Mouse (Mus musculus) adrenal gland (tissue): Measurements from ENCODE around the gene Barx2.
"Not testable (repeated sequence)": the region's sequence is repeated elsewhere in the genome, so short reads cannot be mapped to it uniquely, and the experiment has no call there.

ENCODE experiments used
- intact Hi-C: fragments of 180-260 bp; cut with DNase I; formaldehyde crosslinking; loops from one replicate; pipeline ENCODE4 v1.15.1; 2025
- long read RNA-seq, 2 experiments: library from polyadenylated mRNA; unstranded; transcript quantifications; one replicate each; pipeline ENCODE4 v2.0.0; 2020; ENCODE audit warnings: borderline replicate concordance in 1 of 2; ENCODE audit not compliant: insufficient replicate concordance in 1 of 2

The Barx2 gene
- long read RNA-seq, experiment 1 = 0 reads
- long read RNA-seq, experiment 2 = 0 reads

DNA sequence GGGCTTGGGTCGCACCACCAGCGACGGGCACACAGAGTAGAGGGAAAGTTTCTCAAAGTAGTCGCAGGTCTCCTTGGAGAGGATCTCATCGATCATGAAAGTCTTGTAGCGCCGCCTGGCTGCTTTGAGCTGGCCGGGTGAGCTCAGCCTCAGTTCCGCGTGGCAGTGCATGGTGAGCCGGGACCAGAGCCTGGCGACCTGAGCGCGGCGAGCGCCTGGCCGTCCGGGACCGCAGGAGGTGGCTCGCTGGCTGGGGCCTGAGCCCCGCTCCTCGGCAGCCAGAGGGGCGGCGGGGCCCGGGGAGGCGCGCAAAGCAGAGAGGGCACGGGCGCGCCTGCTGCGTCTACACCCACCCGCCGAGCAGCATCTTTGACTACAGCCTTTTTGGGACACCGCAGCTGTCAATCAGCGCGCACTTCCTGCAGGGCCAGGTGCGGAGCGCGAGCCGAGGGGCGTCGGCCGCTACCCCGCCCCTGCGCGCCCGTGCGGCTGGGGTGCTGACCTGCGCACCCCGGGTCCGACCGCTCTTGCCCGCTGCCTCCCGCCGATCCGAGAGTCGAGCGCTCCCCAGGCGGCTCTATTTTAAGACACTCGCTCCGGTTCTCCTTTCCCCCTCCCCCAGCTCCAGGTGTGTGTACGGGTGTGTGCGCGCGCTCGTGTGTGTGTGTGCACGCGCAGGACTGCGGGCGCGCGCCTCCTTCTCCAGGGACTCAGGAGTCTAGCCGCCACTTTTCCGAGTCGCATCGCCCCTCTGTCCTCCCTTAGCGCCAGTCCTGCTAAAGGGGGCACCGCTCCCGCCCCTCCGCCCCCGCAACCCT, at the start of gene Barx2:
Gene Barx2 (minus strand): TSS at position 542 of the 818 bp plus-strand sequence.
- intact Hi-C loops = loop anchor here (5.0 kb wide), 1 partner anchor 336 kb away; no protein-coding TSS in a partner anchor

DNA sequence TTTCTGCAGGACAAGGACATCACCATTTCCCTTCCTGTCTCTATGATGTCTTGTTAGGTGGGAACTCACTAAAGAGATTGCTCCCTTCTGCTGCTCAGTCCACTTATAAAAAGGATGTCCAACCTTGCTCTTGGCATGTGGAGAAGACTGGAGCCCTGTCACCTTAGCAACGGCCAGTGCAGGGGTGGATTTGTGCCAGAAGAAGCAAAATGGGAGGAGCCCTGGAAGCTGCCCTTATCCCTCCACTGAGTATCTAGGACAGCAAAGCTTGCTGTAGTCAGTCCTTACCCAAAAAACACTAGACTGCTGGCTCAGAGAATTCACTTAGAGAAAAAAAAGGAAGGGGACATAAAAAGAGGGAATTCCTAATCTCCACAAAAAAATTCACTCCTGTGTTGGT, 49.0 kb upstream of the Barx2 start:
- intact Hi-C loops = loop anchor here (10.0 kb wide), 1 partner anchor 373 kb away; no protein-coding TSS in a partner anchor

DNA sequence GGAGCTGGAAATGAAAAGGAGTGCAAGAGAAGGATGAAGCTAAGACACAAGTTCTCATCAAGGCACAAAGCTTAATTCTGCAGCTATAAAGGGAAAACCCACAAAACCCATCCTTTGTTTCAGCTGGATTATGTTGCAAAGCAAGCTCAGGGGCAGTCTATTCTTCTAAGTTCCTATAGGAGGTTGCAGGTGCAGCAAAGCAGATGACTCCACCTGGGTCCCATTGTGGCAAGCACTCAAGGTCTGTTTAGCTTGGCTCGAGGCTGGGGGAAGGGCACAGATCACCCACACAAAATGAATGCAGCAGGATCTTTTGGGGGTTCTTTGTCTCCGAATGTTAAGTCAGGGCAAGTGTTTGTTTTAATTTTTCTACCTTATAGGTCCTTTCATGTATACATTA, 47.2 kb upstream of the Barx2 start:
- intact Hi-C loops = loop anchor here (10.0 kb wide), 1 partner anchor 374 kb away; no protein-coding TSS in a partner anchor

DNA sequence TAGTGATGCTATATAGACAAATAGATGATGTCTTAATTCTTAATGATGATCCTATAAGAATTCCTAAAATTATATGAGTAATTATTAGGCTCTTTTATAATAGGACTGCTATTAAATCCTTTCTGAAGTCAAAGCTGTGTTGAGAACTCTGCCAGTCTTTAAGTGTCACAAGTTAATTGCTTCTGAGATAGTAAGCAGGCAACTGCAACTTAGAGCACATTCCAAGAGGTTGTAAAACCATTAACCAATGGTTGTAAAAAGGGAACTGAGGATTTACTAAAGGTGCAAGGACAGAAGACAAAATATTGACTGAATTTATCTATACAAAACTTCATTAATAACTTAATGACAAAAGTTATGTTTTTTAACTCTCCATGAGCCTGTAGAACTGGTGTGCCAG, 44.9 kb upstream of the Barx2 start:
- intact Hi-C loops = no loop called here

DNA sequence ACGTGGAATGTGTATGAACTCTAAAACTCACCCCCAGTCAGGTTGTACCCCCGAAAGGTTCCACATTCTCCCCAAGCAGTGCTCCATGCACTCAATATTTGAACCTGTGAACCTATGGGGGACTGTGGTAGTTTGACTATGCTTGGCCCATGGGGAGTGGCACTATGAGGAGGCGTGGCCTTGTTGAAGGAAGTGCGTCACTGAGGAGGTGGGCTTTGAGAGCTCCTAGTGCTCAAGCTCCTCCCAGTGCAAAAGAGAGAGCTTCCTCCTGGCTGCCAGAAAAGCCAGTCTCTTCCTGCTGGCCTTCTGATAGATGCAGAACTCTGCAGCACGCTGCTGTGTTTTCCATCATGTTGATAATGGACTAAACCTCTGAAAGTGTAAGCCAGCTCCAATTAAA, 37.2 kb upstream of the Barx2 start:
- intact Hi-C loops = no loop called here

DNA sequence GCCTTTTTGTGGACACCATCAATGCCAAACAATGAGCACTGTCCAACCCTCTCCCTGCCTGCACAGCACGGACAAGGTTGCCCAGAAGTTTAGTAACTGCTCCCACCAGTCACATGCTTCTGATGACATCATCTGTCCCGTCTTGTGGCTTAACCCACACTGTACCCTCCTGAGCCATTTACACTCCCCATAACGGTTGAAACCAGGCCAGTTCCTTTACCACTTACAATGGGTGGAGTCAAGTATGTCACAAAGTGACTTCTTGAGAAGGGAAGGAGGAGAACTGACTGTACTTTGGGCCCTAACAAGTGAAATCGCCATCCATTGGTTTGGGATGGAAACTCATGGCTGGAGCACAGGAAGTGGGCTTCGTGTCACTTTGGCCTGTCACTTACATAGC, 35.8 kb upstream of the Barx2 start:
- intact Hi-C loops = loop anchor here (10.0 kb wide), 1 partner anchor 396 kb away; the partner anchor contains the start of gene Kcnj5

DNA sequence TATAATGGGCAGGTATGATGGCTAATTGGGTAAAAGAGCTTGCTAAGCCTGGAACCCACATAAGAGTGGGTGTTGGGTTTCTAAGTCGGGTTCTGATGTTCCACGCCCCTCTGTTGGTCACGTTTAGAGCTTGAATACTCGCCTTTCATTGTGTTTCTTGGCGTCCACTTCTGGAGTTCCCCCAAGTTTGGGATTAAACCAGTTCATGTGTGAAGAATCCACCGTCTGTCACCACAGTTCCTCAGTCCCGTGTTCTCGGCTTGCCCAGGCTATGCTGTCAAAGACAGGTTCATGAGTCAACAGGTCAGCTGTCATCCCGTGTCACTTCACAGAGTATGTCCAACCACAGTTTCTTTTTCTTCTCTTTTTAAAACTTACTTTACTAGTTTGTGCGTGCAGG, 33.8 kb upstream of the Barx2 start:
- intact Hi-C loops = loop anchor here (10.0 kb wide), 1 partner anchor 398 kb away; the partner anchor contains the start of gene Kcnj5

DNA sequence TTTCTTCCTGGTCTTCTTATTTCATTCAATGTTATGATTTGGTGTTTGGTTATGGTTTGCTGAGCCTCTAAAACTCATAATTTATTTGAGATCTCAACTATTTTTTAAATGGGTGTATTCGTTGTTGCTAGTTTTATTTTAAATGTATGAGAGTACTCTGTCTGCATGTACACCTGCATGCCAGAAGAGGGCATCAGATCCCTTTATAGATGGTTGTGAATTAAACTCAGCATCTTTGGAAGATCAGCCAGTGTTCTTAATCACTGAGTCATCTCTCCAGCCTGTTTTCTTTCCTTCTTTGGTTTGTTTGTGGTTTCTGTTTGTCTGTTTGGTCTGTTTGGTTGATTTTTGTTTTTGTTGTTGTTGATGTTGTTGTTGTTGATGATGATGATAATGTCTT, 29.1 kb upstream of the Barx2 start:
- intact Hi-C loops = loop anchor here (2.0 to 10.0 kb wide), 2 partner anchors 216 to 402 kb away; partner anchors contain the start of gene Kcnj5

DNA sequence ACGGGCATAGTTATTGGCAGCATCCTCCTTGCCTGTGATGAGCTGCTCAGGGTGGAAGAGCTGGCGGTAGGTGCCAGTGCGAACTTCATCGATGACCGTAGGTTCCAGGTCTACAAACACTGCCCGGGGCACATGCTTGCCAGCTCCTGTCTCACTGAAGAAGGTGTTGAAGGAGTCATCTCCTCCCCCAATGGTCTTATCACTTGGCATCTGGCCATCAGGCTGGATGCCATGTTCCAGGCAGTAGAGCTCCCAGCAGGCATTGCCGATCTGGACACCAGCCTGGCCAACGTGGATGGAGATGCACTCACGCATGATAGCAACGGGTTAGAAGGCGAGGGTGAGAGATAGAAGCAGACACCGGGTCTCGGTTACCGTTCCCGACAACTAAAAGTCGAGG, 23.2 kb upstream of the Barx2 start:
- intact Hi-C loops = not testable (repeated sequence)

DNA sequence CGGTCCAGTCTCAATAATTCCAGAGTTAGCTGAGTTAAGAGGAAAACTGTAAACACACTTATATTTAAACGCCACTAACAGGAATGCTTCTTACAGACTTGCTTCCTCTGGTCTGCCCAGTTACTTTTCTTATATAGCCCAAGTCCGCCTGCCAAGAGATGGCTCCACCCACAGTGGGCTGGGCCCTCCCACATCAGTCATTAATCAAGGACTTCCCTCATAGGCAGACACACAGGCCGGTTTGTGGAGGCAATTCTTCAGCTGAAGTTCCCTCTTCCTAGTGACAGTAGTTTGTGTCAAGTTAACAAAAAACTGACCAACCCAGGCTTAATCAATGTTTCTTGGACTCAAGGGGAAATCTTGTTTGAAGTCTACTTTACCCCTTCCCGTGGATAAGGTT, 18.4 kb upstream of the Barx2 start:
- intact Hi-C loops = no loop called here

DNA sequence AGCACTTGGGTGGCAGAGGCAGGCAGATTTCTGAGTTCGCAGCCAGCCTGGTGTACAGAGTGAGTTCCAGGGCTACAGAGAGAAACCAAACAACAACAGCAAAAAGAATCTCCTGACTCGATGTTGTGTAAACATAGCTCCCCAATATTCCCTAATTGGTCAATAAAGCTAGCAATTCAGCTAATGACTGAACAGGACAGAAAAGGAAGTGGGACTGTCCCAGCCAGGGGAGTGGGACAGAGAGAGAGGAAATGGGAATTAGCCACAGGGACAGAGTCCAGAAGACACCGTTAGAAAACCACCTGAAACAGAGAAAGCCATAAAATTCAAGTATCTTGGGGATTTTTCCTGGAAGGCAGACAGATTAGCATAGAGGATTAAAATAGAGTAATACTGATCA, 18.0 kb upstream of the Barx2 start:
- intact Hi-C loops = no loop called here

DNA sequence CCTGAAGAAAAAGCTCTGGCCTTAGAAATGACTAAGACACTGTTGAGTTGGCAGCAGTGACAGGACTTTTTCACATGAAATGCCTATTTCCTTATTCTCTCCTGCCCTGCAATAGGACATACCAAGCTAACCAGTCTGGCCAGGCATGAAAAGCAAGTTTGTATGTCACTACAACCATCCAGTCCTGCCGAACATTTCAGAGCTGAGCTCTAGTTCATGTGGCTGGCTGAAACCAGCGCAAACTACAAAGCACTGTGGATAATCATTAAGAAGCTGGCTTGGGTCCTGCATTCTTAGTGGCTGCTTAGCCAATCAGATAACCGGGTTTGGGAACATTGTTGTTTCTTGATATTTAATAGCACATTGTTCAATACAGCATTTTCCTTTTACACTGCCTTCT, 13.5 kb upstream of the Barx2 start:
- intact Hi-C loops = loop anchor here (5.0 kb wide), 1 partner anchor 349 kb away; no protein-coding TSS in a partner anchor

DNA sequence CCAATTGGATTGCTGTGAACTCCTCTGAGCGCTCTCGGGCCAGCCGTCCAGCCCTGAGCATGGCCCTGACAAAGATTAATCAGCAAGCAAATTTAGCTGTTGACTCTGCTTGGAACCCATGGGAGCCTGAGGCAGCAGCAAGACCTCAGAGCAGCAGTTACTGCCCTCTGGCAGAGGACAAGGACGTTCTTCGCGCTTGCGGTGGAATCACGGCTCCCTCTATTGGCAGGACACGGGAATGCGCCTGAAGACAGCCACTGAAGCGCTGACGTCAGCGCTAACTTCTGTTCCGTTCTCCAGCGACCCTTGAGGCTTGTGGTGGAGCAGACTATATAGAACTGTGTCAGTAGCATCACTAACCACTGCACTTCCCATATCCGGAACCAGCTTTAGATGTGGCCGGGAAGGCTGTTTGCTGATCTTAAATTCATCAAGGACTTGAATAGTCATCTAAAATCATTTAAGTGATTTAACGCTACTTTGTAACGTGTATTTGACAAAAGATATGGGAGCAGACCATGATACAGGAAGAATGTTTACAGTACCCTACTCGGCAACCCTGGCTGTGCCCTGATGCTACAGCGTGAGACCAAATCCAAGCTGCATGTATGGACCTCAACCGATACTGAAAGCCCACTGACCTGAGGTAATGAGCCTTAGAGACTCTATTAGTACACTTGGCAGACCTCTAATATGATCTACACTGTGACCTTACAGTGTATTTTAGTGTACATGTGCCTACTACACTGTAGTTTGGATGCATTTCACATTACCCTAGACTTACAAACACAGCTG, 12.8 kb upstream of the Barx2 start:
- intact Hi-C loops = loop anchor here (1.0 to 5.0 kb wide), 2 partner anchors 349 to 366 kb away; no protein-coding TSS in a partner anchor

DNA sequence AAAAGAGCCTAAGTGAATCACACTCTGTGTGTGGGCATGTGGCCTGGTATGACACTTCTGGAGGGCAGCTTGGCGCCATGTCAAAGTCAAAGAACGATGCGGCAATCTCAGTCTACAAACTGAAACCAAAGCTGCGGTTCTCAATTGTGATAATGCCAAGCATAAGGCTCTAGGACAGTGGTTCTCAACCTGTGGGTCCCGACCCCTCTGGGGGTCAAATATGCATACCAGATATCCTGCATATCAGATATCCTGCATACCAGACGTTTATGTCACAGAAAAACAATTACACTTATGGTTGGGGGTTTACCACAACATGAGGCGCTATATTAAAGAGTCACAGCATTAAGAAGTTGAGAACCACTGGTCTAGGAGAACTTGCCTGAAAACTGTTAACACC, 10.3 kb upstream of the Barx2 start:
- intact Hi-C loops = no loop called here

DNA sequence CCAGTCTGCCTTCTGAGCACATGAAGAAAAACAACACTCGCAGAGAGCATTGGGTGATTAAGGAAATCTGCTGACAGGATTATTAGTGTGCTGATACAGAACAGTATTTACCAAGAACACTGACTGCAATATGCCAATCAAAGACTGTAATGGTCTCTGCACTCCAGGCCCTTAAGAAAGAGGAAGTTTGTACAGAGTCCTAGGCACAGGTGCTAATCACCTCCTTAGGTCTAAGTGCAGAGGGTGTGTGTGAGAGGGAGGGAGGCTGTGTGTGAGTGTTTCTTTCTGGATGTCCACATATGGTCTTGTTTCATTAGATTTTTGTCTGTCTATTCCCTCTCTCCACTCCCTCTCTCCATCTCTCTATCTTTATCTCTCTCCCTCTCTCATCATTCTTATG, 6.5 kb upstream of the Barx2 start:
- intact Hi-C loops = no loop called here

DNA sequence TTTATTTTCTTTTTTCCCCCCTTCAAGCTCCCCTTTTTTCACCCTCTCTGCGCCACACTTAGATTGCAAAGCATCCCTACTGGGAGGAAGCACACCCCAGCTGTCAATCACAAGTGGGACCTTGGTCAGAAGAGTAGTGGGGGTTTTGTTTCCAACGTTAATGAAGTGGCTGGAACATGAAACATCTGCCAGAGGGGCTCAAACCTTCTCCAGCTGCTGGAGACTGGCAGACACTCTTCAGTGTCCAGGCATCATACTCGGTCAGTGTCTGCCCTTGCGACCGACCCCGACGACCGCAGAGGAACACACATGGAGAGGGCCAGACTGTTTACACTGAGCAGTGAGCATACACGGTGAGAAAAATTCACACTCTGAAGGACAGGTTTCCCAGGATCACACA, 3.2 kb upstream of the Barx2 start:
- intact Hi-C loops = no loop called here

DNA sequence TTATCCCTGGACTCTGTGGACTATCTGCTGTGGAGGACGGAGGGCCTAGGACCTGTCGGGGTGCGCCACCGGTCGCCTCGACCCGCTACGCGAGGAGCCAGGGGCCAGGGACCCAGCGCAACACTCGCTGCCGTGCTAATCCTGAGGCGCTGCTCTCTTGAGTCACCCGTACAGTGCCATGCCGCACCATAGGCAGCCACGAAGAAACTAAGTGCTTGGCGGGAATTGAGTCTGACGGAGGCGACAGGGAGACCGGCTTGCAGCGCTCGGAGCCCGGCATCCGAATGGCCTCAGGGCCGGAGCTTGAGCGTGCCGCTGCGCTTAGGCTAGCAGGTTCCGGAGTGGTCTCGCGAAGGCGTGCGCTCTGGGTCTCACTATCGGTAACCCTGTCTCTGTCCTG, 1.6 kb upstream of the Barx2 start:
- intact Hi-C loops = loop anchor here (5.0 kb wide), 1 partner anchor 338 kb away; no protein-coding TSS in a partner anchor

DNA sequence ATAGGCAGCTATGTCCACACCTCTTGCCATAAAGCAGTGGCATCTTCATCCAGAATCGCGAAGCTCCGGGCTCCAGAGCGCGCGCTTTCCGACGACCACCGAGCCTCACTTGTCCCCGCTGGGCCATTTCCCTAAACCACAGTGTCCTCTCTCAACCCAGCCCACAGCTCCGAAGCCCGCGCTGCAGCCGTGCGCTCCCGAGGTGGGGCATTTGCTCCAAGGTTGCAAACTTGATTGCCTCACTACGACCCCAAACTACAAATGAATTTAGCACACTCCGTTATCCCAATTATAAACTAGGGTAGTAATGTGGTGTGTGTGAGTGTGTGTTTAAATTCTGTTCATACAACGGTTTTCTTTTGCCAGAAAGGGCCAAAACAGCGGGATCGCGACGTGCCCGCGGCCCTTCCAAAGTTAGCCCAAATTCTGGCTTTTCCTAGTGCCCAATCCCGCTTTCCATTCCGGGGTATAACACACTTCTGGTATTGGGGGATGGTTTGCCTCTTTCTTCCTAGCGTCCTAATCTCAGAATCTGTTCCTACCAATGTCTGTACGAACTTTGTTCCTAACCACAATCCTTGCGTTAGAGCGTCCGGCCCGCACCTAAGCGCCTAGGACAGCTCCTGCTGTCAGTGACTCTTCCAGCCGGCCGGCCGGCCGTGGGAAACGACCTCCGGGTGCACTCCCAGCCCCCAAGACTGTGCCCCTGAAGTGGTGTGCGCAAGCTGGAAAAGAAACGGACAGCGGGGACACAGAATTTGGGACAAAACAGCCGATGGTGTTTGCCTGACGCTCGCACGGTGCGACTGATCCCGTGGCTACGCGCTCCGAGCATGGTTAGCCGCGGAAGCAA, 703 bp upstream of the Barx2 start:
- intact Hi-C loops = loop anchor here (5.0 kb wide), 1 partner anchor 337 kb away; no protein-coding TSS in a partner anchor

DNA sequence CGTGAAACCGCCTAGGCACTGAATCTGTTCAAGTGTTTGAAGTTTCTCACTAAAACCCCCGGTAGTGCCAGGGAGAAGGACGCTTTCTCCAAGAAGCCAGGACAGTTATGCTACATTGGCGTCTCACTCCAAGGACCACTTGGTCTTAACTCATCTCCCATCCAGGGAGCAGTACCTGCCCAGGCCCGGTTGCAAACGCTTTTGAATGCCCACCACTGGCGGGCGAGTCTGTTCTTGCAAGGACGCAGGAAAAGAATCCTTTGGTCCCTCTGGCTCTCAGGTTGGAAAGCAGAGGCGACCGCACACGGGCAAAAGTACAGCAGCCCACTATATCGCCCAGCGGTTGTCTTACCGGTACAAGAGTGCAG, 725 bp downstream of the Barx2 start:
- intact Hi-C loops = loop anchor here (5.0 kb wide), 1 partner anchor 335 kb away; no protein-coding TSS in a partner anchor

DNA sequence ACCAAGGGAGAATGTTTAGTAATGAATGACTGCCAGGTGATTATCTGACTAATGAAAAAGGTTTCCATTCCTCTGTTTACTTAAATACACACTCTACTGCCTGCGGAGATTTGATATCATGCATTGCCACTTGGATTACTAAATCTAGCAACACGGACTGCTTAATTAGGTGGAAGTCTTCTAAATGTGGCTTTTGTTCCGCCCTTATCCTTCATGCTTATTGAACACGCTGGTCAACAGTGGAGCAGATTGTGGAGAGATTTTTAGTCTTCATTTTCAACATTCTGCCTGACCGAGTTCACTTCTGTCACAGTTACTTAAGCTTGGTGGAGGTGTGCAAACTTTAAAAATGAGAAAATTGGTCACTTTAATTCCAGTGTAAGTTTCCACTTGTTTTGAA, 3.0 kb downstream of the Barx2 start:
- intact Hi-C loops = loop anchor here (5.0 kb wide), 1 partner anchor 333 kb away; no protein-coding TSS in a partner anchor

DNA sequence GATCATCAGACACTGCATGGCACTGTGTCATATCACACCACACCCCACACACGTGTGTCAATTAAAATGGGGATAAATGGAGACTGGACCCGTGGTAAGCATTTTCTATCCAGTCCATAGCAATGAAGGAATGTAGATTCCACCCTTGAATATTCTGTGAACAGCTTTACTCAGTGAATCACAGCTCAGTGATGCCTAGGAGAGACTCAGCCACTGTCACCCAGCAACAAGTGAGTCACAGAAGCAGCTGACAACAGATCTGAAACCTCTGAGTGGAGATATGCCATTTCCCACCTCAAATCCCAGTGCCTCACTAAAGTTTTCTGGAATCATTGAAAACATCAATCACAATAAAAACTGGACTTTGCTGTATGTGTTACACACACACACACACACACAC, 11.5 kb downstream of the Barx2 start:
- intact Hi-C loops = no loop called here
